Mouse (Mus musculus): ENCODE results near the gene B230217C12Rik. TPM values are rescaled to one million over a fixed set of nuclear protein-coding genes. Genes with fewer than 3 reads are reported as not detected.

Gene B230217C12Rik
- polyA plus RNA-seq, 1 experiment = 4.9 TPM

- Histone ChIP-seq H3K27me3 (ENCODE audit: control insufficient read depth, insufficient read depth, insufficient read length) (no peaks in the 10 kb centered on the region), H3K79me3 (ENCODE audit: low read depth) (peaks cover 67% of the 10 kb centered on the region), H3K4me3 (ENCODE audit: insufficient read depth, poor library complexity, severe bottlenecking) (no peak overlapping the region), H3ac (ENCODE audit: control insufficient read depth, insufficient read length, low read depth) (no peak overlapping the region), H3K36me3 (ENCODE audit: control insufficient read depth, insufficient read depth) (peaks cover 28% of the 10 kb centered on the region), H3K79me2 (ENCODE audit: control insufficient read depth, insufficient read depth) (peaks cover 80% of the 10 kb centered on the region)
- TF ChIP-seq FOSL1 (IDR thresholded peaks at IDR 0.05; ENCODE audit: insufficient read depth, low read length, poor library complexity, severe bottlenecking) (no peak), CTCF (IDR thresholded peaks at IDR 0.05; ENCODE audit: control insufficient read depth, insufficient read depth, insufficient read length) (no peak), USF1 (IDR thresholded peaks at IDR 0.05; ENCODE audit: low read depth) (no peak), CEBPB (IDR thresholded peaks at IDR 0.05; ENCODE audit: low read depth) (no peak), MYOD1 (IDR thresholded peaks at IDR 0.05; ENCODE audit: control insufficient read depth, insufficient read length, low read depth) (no peak), MYOG (IDR thresholded peaks at IDR 0.05; ENCODE audit: control insufficient read depth, extremely low read depth, insufficient read length) (no peak), MAX (IDR thresholded peaks at IDR 0.05) (no peak)
Measured at GRCm38 (mm10) chr11:97802495-97802894, 38.1 kb upstream of the B230217C12Rik start.

GRCm38 (mm10) chr11:97803847-97804246, 36.7 kb upstream of the B230217C12Rik start:
- H3ac ChIP-seq (ENCODE audit: control insufficient read depth, insufficient read length, low read depth) = no peak overlapping the region
- no peaks in the 10 kb centered on the region for H3K27me3 ChIP-seq (ENCODE audit: control insufficient read depth, insufficient read depth, insufficient read length)
- H3K4me3 ChIP-seq (ENCODE audit: insufficient read depth, poor library complexity, severe bottlenecking) = no peak overlapping the region

GRCm38 (mm10) chr11:97804841-97805661, 35.5 kb upstream of the B230217C12Rik start:
- H3K4me3 ChIP-seq (ENCODE audit: insufficient read depth, poor library complexity, severe bottlenecking) = no peak overlapping the region
- peaks cover 87% of the 10 kb centered on the region for H3K79me3 ChIP-seq (ENCODE audit: low read depth)
- TF ChIP-seq USF1 (IDR thresholded peaks at IDR 0.05; ENCODE audit: low read depth) = peak; percentile 59
- no peak for TF ChIP-seq MYOD1 (IDR thresholded peaks at IDR 0.05; ENCODE audit: control insufficient read depth, insufficient read length, low read depth)
- no peaks in the 10 kb centered on the region for H3K27me3 ChIP-seq (ENCODE audit: control insufficient read depth, insufficient read depth, insufficient read length)
- peaks cover 100% of the 10 kb centered on the region for H3K79me2 ChIP-seq (ENCODE audit: control insufficient read depth, insufficient read depth)
- no peak overlapping the region for H3ac ChIP-seq (ENCODE audit: control insufficient read depth, insufficient read length, low read depth)
- H3K36me3 ChIP-seq (ENCODE audit: control insufficient read depth, insufficient read depth) = peaks cover 51% of the 10 kb centered on the region

More at GRCm38 (mm10) chr11:97803847-97804246, 36.7 kb upstream of the B230217C12Rik start:
- Histone ChIP-seq H3K79me3 (ENCODE audit: low read depth) (peaks cover 75% of the 10 kb centered on the region), H3K36me3 (ENCODE audit: control insufficient read depth, insufficient read depth) (peaks cover 39% of the 10 kb centered on the region), H3K79me2 (ENCODE audit: control insufficient read depth, insufficient read depth) (peaks cover 94% of the 10 kb centered on the region)
- no peak for TF ChIP-seq CTCF (IDR thresholded peaks at IDR 0.05; ENCODE audit: control insufficient read depth, insufficient read depth, insufficient read length)
- TF ChIP-seq CEBPB (IDR thresholded peaks at IDR 0.05; ENCODE audit: low read depth) = no peak
- TF ChIP-seq FOSL1 (IDR thresholded peaks at IDR 0.05; ENCODE audit: insufficient read depth, low read length, poor library complexity, severe bottlenecking) = no peak
- no peak for TF ChIP-seq MYOG (IDR thresholded peaks at IDR 0.05; ENCODE audit: control insufficient read depth, extremely low read depth, insufficient read length)
- no peak for TF ChIP-seq MAX (IDR thresholded peaks at IDR 0.05)
- TF ChIP-seq USF1 (IDR thresholded peaks at IDR 0.05; ENCODE audit: low read depth) = no peak
- no peak for TF ChIP-seq MYOD1 (IDR thresholded peaks at IDR 0.05; ENCODE audit: control insufficient read depth, insufficient read length, low read depth)

- H3K4me3 ChIP-seq (ENCODE audit: insufficient read depth, poor library complexity, severe bottlenecking) = no peak overlapping the region
- no peak for TF ChIP-seq MAX (IDR thresholded peaks at IDR 0.05)
- no peak for TF ChIP-seq MYOG (IDR thresholded peaks at IDR 0.05; ENCODE audit: control insufficient read depth, extremely low read depth, insufficient read length)
- TF ChIP-seq USF1 (IDR thresholded peaks at IDR 0.05; ENCODE audit: low read depth) = no peak
- no peak for TF ChIP-seq MYOD1 (IDR thresholded peaks at IDR 0.05; ENCODE audit: control insufficient read depth, insufficient read length, low read depth)
- no peak for TF ChIP-seq CEBPB (IDR thresholded peaks at IDR 0.05; ENCODE audit: low read depth)
- no peak for TF ChIP-seq CTCF (IDR thresholded peaks at IDR 0.05; ENCODE audit: control insufficient read depth, insufficient read depth, insufficient read length)
- TF ChIP-seq FOSL1 (IDR thresholded peaks at IDR 0.05; ENCODE audit: insufficient read depth, low read length, poor library complexity, severe bottlenecking) = no peak
- H3K27me3 ChIP-seq (ENCODE audit: control insufficient read depth, insufficient read depth, insufficient read length) = no peaks in the 10 kb centered on the region
- no peak overlapping the region for H3ac ChIP-seq (ENCODE audit: control insufficient read depth, insufficient read length, low read depth)
- peaks cover 89% of the 10 kb centered on the region for H3K79me3 ChIP-seq (ENCODE audit: low read depth)
- H3K79me2 ChIP-seq (ENCODE audit: control insufficient read depth, insufficient read depth) = peaks cover 100% of the 10 kb centered on the region
- H3K36me3 ChIP-seq (ENCODE audit: control insufficient read depth, insufficient read depth) = peaks cover 60% of the 10 kb centered on the region
Measured at GRCm38 (mm10) chr11:97805662-97806612, 34.6 kb upstream of the B230217C12Rik start.

GRCm38 (mm10) chr11:97806613-97806964, 34.0 kb upstream of the B230217C12Rik start:
- Histone ChIP-seq H3K36me3 (ENCODE audit: control insufficient read depth, insufficient read depth) (peaks cover 66% of the 10 kb centered on the region), H3K79me2 (ENCODE audit: control insufficient read depth, insufficient read depth) (peaks cover 100% of the 10 kb centered on the region), H3K27me3 (ENCODE audit: control insufficient read depth, insufficient read depth, insufficient read length) (no peaks in the 10 kb centered on the region), H3K4me3 (ENCODE audit: insufficient read depth, poor library complexity, severe bottlenecking) (no peak overlapping the region), H3ac (ENCODE audit: control insufficient read depth, insufficient read length, low read depth) (no peak overlapping the region), H3K79me3 (ENCODE audit: low read depth) (peaks cover 89% of the 10 kb centered on the region)
- TF ChIP-seq CTCF (IDR thresholded peaks at IDR 0.05; ENCODE audit: control insufficient read depth, insufficient read depth, insufficient read length) (no peak), CEBPB (IDR thresholded peaks at IDR 0.05; ENCODE audit: low read depth) (no peak), FOSL1 (IDR thresholded peaks at IDR 0.05; ENCODE audit: insufficient read depth, low read length, poor library complexity, severe bottlenecking) (no peak), MYOD1 (IDR thresholded peaks at IDR 0.05; ENCODE audit: control insufficient read depth, insufficient read length, low read depth) (no peak), MAX (IDR thresholded peaks at IDR 0.05) (no peak), MYOG (IDR thresholded peaks at IDR 0.05; ENCODE audit: control insufficient read depth, extremely low read depth, insufficient read length) (no peak)
